Mouse (Mus musculus): Measurements from ENCODE around the gene Camk2n1. TPM values are rescaled to one million over a fixed set of nuclear protein-coding genes. Genes with fewer than 3 reads are reported as not detected.

Camk2n1 gene
- polyA plus RNA-seq, 1 experiment from 2014 or later = 2.1 TPM

Other genes starting within 250 kb of the Camk2n1 start
- gene Hp1bp3, start 238.0 kb upstream of the Camk2n1 start, polyA plus RNA-seq (2014; fragmentation: Nextera tagmentation; extraction: Ambion mirVana) = 78.3 and 80.4 TPM in 2 replicates
- 0.81 and 0.99 TPM in 2 replicates for gene Sh2d5, start 203.9 kb upstream of the Camk2n1 start, polyA plus RNA-seq (2014; fragmentation: Nextera tagmentation; extraction: Ambion mirVana)
- gene Kif17, start 203.9 kb upstream of the Camk2n1 start, polyA plus RNA-seq (2014; fragmentation: Nextera tagmentation; extraction: Ambion mirVana) = 0.34 and 0.58 TPM in 2 replicates
- 276 and 295 TPM in 2 replicates for gene Ddost, start 149.6 kb upstream of the Camk2n1 start, polyA plus RNA-seq (2014; fragmentation: Nextera tagmentation; extraction: Ambion mirVana)
- 15.6 and 17.0 TPM in 2 replicates for gene Pink1, start 128.0 kb upstream of the Camk2n1 start, polyA plus RNA-seq (2014; fragmentation: Nextera tagmentation; extraction: Ambion mirVana)
- 6.6 and 7.2 TPM in 2 replicates for gene Cda, start 86.3 kb upstream of the Camk2n1 start, polyA plus RNA-seq (2014; fragmentation: Nextera tagmentation; extraction: Ambion mirVana)
- gene Fam43b, start 57.8 kb upstream of the Camk2n1 start, polyA plus RNA-seq (2014; fragmentation: Nextera tagmentation; extraction: Ambion mirVana) = 0.12 and 0.21 TPM in 2 replicates
- gene Mul1, start 19.6 kb upstream of the Camk2n1 start, polyA plus RNA-seq (2014; fragmentation: Nextera tagmentation; extraction: Ambion mirVana) = 15.1 and 17.9 TPM in 2 replicates
- not detected in 2 replicates for gene Vwa5b1, start 181.6 kb downstream of the Camk2n1 start, polyA plus RNA-seq (2014; fragmentation: Nextera tagmentation; extraction: Ambion mirVana)

Measured in liver, embryonic 11.5 days (tissue).